Mouse (Mus musculus) MEL (cell line): ENCODE data around the gene Daam1.

Experiments
- CHD2 ChIP-seq: IDR thresholded peaks from 2 replicates; pipeline ENCODE4 v1.6.1; 2011; ENCODE audit warnings: low read length, improper control_type of control experiment
- CTCF ChIP-seq, 3 experiments: IDR thresholded peaks in 2 of 3; conservative IDR thresholded peaks in 1 of 3; 2 replicates each; pipeline ENCODE4 v1.5.1; 2011 to 2012; ENCODE audit warnings: low read length in 3 of 3, low read depth in 2 of 3, mild to moderate bottlenecking in 2 of 3, improper control_type of control experiment in 1 of 3, inconsistent platforms in 1 of 3, mixed read lengths in 1 of 3, moderate library complexity in 1 of 3; ENCODE audit not compliant: control insufficient read depth in 1 of 3, insufficient read depth in 1 of 3, poor library complexity in 1 of 3, severe bottlenecking in 1 of 3
- ELF1 ChIP-seq: IDR thresholded peaks from 2 replicates; pipeline ENCODE4 v1.6.1; 2014; ENCODE audit warnings: low read depth, mild to moderate bottlenecking, inconsistent platforms, low read length, improper control_type of control experiment, moderate library complexity
- ETS1 ChIP-seq: IDR thresholded peaks from 2 replicates; pipeline ENCODE4 v1.6.1; 2012; ENCODE audit warnings: low read depth, mild to moderate bottlenecking, inconsistent platforms, low read length, improper control_type of control experiment, moderate library complexity
- MAX ChIP-seq: IDR thresholded peaks from 2 replicates; pipeline ENCODE4 v1.6.1; 2011; ENCODE audit warnings: low read length, improper control_type of control experiment
- POLR2A ChIP-seq, 2 experiments: IDR thresholded peaks; 2 replicates each; pipeline ENCODE4 v1.6.1; 2011 to 2012; ENCODE audit warnings: low read length in 2 of 2, mild to moderate bottlenecking in 2 of 2, control low read depth in 1 of 2, improper control_type of control experiment in 1 of 2, low read depth in 1 of 2, moderate library complexity in 1 of 2; ENCODE audit not compliant: control insufficient read depth in 1 of 2, insufficient read depth in 1 of 2, poor library complexity in 1 of 2
- POLR2AphosphoS5 ChIP-seq: IDR thresholded peaks from 2 replicates; pipeline ENCODE4 v1.6.1; 2012; ENCODE audit warnings: low read depth, borderline replicate concordance, mild to moderate bottlenecking, inconsistent platforms, low read length, moderate library complexity, mixed read lengths
- UBTF ChIP-seq: IDR thresholded peaks from 2 replicates; pipeline ENCODE4 v1.6.1; 2012; ENCODE audit warnings: low read depth, mild to moderate bottlenecking, inconsistent platforms, low read length, improper control_type of control experiment, moderate library complexity, borderline replicate concordance; ENCODE audit not compliant: insufficient read depth

- TF ChIP-seq CHD2 (no peak), MAX (no peak), UBTF (no peak), POLR2A (IDR thresholded peaks at IDR 0.05; ENCODE audit: control insufficient read depth in 1 of 2, insufficient read depth in 1 of 2, low read depth in 1 of 2, low read length in 2 of 2, poor library complexity in 1 of 2) (no peak), CTCF (IDR thresholded peaks at IDR 0.05 in 2 of 3, conservative IDR thresholded peaks at IDR 0.05 in 1 of 3; ENCODE audit: control insufficient read depth in 1 of 3, insufficient read depth in 1 of 3, low read depth in 2 of 3, low read length in 3 of 3, poor library complexity in 1 of 3, severe bottlenecking in 1 of 3) (no peak), ETS1 (no peak), ELF1 (no peak), POLR2AphosphoS5 (no peak)
Measured at GRCm38 (mm10) chr12:71875761-71876489, 45.0 kb downstream of the Daam1 start.
